Mouse (Mus musculus): ENCODE results near the gene Vwa8. TPM values are rescaled to one million over a fixed set of nuclear protein-coding genes. Genes with fewer than 3 reads are reported as not detected.

Vwa8 gene
- polyA plus RNA-seq, 1 experiment from 2014 or later = 5.7 TPM

- no peak for ATAC-seq
- 83% methylated on average over 8 of the region's 8 CpGs for WGBS
Measured at GRCm38 (mm10) chr14:79225458-79225857, 376.6 kb downstream of the Vwa8 start.

GRCm38 (mm10) chr14:79226056-79226455 is 377.2 kb downstream of the Vwa8 start:
- Histone ChIP-seq H3K27ac (no peak overlapping the region), H3K9ac (replicated peaks) (no peak overlapping the region), H3K36me3 (no peaks in the 10 kb centered on the region), H3K4me2 (replicated peaks) (no peak overlapping the region), H3K4me3 (replicated peaks) (no peak overlapping the region), H3K4me1 (replicated peaks) (no peaks in the 10 kb centered on the region), H3K9me3 (no peaks in the 10 kb centered on the region), H3K27me3 (no peaks in the 10 kb centered on the region)
- 85% methylated on average over 9 of the region's 9 CpGs for WGBS
- ATAC-seq = no peak

More at GRCm38 (mm10) chr14:79225458-79225857, 376.6 kb downstream of the Vwa8 start:
- Histone ChIP-seq H3K4me3 (replicated peaks) (no peak overlapping the region), H3K9me3 (no peaks in the 10 kb centered on the region), H3K36me3 (no peaks in the 10 kb centered on the region), H3K9ac (replicated peaks) (no peak overlapping the region), H3K27me3 (no peaks in the 10 kb centered on the region), H3K27ac (no peak overlapping the region), H3K4me1 (replicated peaks) (no peaks in the 10 kb centered on the region), H3K4me2 (replicated peaks) (no peak overlapping the region)

GRCm38 (mm10) chr14:79226741-79227140 is 377.9 kb downstream of the Vwa8 start:
- Histone ChIP-seq H3K9ac (replicated peaks) (no peak overlapping the region), H3K27ac (no peak overlapping the region), H3K9me3 (no peaks in the 10 kb centered on the region), H3K4me3 (replicated peaks) (no peak overlapping the region), H3K4me2 (replicated peaks) (no peak overlapping the region), H3K4me1 (replicated peaks) (no peaks in the 10 kb centered on the region), H3K36me3 (no peaks in the 10 kb centered on the region), H3K27me3 (no peaks in the 10 kb centered on the region)
- WGBS = 81% methylated on average over 6 of the region's 6 CpGs
- ATAC-seq = no peak

- Histone ChIP-seq H3K27me3 (no peaks in the 10 kb centered on the region), H3K4me3 (replicated peaks) (no peak overlapping the region), H3K9me3 (no peaks in the 10 kb centered on the region), H3K9ac (replicated peaks) (no peak overlapping the region), H3K36me3 (no peaks in the 10 kb centered on the region), H3K4me1 (replicated peaks) (no peaks in the 10 kb centered on the region), H3K27ac (no peak overlapping the region), H3K4me2 (replicated peaks) (no peak overlapping the region)
- 86% methylated on average over 4 of the region's 4 CpGs for WGBS
- ATAC-seq = no peak
Measured at GRCm38 (mm10) chr14:79227955-79228354, 379.1 kb downstream of the Vwa8 start.

GRCm38 (mm10) chr14:79231677-79232076 is 382.8 kb downstream of the Vwa8 start:
- ATAC-seq = no peak
- no peak overlapping the region for H3K9ac ChIP-seq (replicated peaks)
- H3K27me3 ChIP-seq = no peaks in the 10 kb centered on the region
- H3K36me3 ChIP-seq = no peaks in the 10 kb centered on the region
- H3K9me3 ChIP-seq = no peaks in the 10 kb centered on the region
- WGBS = 92% methylated on average over 4 of the region's 4 CpGs
- H3K4me2 ChIP-seq (replicated peaks) = no peak overlapping the region
- H3K4me3 ChIP-seq (replicated peaks) = no peak overlapping the region
- H3K27ac ChIP-seq = no peak overlapping the region
- no peaks in the 10 kb centered on the region for H3K4me1 ChIP-seq (replicated peaks)

- no peak overlapping the region for H3K4me2 ChIP-seq (replicated peaks)
- H3K27me3 ChIP-seq = no peaks in the 10 kb centered on the region
- no peak overlapping the region for H3K9ac ChIP-seq (replicated peaks)
- no peaks in the 10 kb centered on the region for H3K36me3 ChIP-seq
- peaks cover 4% of the 10 kb centered on the region; the same call in 1 of the 2 replicates for H3K4me1 ChIP-seq (replicated peaks)
- no peak overlapping the region for H3K27ac ChIP-seq
- 94% methylated on average over 5 of the region's 5 CpGs for WGBS
- no peak overlapping the region for H3K4me3 ChIP-seq (replicated peaks)
- H3K9me3 ChIP-seq = no peaks in the 10 kb centered on the region
- no peak for ATAC-seq
Measured at GRCm38 (mm10) chr14:79233697-79234096, 384.8 kb downstream of the Vwa8 start.

GRCm38 (mm10) chr14:79234513-79234912 is 385.7 kb downstream of the Vwa8 start:
- H3K4me2 ChIP-seq (replicated peaks) = no peak overlapping the region
- no peak overlapping the region for H3K4me3 ChIP-seq (replicated peaks)
- no peak overlapping the region for H3K27ac ChIP-seq
- H3K9me3 ChIP-seq = no peaks in the 10 kb centered on the region
- no peak overlapping the region for H3K9ac ChIP-seq (replicated peaks)
- H3K27me3 ChIP-seq = no peaks in the 10 kb centered on the region
- no peaks in the 10 kb centered on the region for H3K36me3 ChIP-seq
- 97% methylated on average over 2 of the region's 2 CpGs for WGBS
- ATAC-seq = no peak
- peaks cover 4% of the 10 kb centered on the region; the same call in 1 of the 2 replicates for H3K4me1 ChIP-seq (replicated peaks)

GRCm38 (mm10) chr14:79235157-79235556 is 386.3 kb downstream of the Vwa8 start:
- H3K9ac ChIP-seq (replicated peaks) = no peak overlapping the region
- 58% methylated on average over 5 of the region's 5 CpGs for WGBS
- H3K27ac ChIP-seq = no peak overlapping the region
- H3K9me3 ChIP-seq = no peaks in the 10 kb centered on the region
- no peaks in the 10 kb centered on the region for H3K27me3 ChIP-seq
- no peak for ATAC-seq
- no peak overlapping the region for H3K4me2 ChIP-seq (replicated peaks)
- H3K36me3 ChIP-seq = no peaks in the 10 kb centered on the region
- H3K4me3 ChIP-seq (replicated peaks) = no peak overlapping the region
- peaks cover 4% of the 10 kb centered on the region; the same call in 1 of the 2 replicates for H3K4me1 ChIP-seq (replicated peaks)

GRCm38 (mm10) chr14:79236261-79236660 is 387.4 kb downstream of the Vwa8 start:
- H3K27me3 ChIP-seq = no peaks in the 10 kb centered on the region
- H3K9ac ChIP-seq (replicated peaks) = no peak overlapping the region
- H3K27ac ChIP-seq = no peak overlapping the region
- no peak for ATAC-seq
- H3K4me1 ChIP-seq (replicated peaks) = peaks cover 4% of the 10 kb centered on the region; the same call in 1 of the 2 replicates
- WGBS = 80% methylated on average over 6 of the region's 6 CpGs
- no peak overlapping the region for H3K4me2 ChIP-seq (replicated peaks)
- H3K36me3 ChIP-seq = no peaks in the 10 kb centered on the region
- no peak overlapping the region for H3K4me3 ChIP-seq (replicated peaks)
- H3K9me3 ChIP-seq = peaks cover 3% of the 10 kb centered on the region; the same call in 1 of the 2 replicates

GRCm38 (mm10) chr14:79239402-79239801 is 390.6 kb downstream of the Vwa8 start:
- no peak overlapping the region for H3K4me3 ChIP-seq (replicated peaks)

GRCm38 (mm10) chr14:79241057-79241570 is 392.3 kb downstream of the Vwa8 start:
- Histone ChIP-seq H3K4me2 (replicated peaks) (no peak overlapping the region), H3K27ac (no peak overlapping the region), H3K9me3 (peaks cover 3% of the 10 kb centered on the region; the same call in 1 of the 2 replicates), H3K27me3 (no peaks in the 10 kb centered on the region), H3K4me1 (replicated peaks) (peaks cover 9% of the 10 kb centered on the region), H3K36me3 (no peaks in the 10 kb centered on the region), H3K4me3 (replicated peaks) (no peak overlapping the region), H3K9ac (replicated peaks) (no peak overlapping the region)
- no peak for ATAC-seq
- 85% methylated on average over 4 of the region's 4 CpGs for WGBS

More at GRCm38 (mm10) chr14:79239402-79239801, 390.6 kb downstream of the Vwa8 start:
- Histone ChIP-seq H3K4me2 (replicated peaks) (no peak overlapping the region), H3K36me3 (no peaks in the 10 kb centered on the region), H3K9ac (replicated peaks) (no peak overlapping the region), H3K27me3 (no peaks in the 10 kb centered on the region), H3K27ac (no peak overlapping the region), H3K4me1 (replicated peaks) (peaks cover 6% of the 10 kb centered on the region), H3K9me3 (peaks cover 3% of the 10 kb centered on the region; the same call in 1 of the 2 replicates)
- no peak for ATAC-seq
- WGBS = 93% methylated on average over 12 of the region's 12 CpGs

GRCm38 (mm10) chr14:79241656-79242385 is 393.0 kb downstream of the Vwa8 start:
- Histone ChIP-seq H3K27ac (no peak overlapping the region), H3K9me3 (peaks cover 3% of the 10 kb centered on the region; the same call in 1 of the 2 replicates), H3K4me2 (replicated peaks) (no peak overlapping the region), H3K36me3 (no peaks in the 10 kb centered on the region), H3K4me3 (replicated peaks) (no peak overlapping the region), H3K27me3 (no peaks in the 10 kb centered on the region), H3K4me1 (replicated peaks) (peaks cover 9% of the 10 kb centered on the region), H3K9ac (replicated peaks) (no peak overlapping the region)
- ATAC-seq = no peak
- 80% methylated on average over 6 of the region's 6 CpGs for WGBS

All from midbrain, embryonic 13.5 days (tissue).